Mouse (Mus musculus) embryo, embryonic 10.5 days (tissue): ENCODE measurements around the gene Clca3a1.

ENCODE experiments used
- DNase-seq: peaks from one replicate; pipeline ENCODE4 v3.0.0-alpha.2; 2015; ENCODE audit warnings: low spot score

Gene Clca3a1

DNA sequence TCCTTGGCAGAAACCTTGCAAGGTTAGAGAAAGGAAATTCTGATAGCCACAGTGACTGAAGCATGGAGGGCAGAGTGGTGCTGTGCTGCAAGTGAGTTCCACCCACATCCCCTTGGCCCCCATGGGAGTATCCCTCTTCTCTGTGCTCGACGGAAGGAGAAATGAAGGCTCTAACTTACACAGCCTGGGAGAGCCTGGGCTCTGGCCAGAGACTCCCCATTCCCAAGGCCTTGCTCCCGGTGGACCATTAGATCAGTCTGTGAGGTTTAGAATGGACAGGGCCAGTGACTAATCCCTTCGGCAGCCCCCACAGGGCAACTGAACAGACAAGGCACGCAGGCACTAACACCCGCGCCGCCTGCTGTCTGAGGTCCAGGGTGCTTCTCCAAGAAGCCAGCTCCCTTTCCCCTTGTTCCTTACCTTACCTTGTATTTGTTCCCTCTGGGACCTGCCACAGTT lies 81.0 kb downstream of the Clca3a1 start:
- no peak for DNase-seq
